Mouse (Mus musculus) left cerebral cortex, postnatal 10 days (tissue): ENCODE measurements around the gene Fam47c. TPM values are rescaled to one million over a fixed set of nuclear protein-coding genes. Genes with fewer than 3 reads are reported as not detected.
A peak's percentile ranks its signal among the peaks of the same experiment; 100 is the strongest.

Experiments used
- DNase-seq, 2 experiments: peaks; one replicate each; pipeline ENCODE4 v3.0.0; 2021 to 2022; ENCODE audit warnings: low spot score in 2 of 2, mixed read lengths in 1 of 2; ENCODE audit errors: extremely low spot score in 1 of 2
- intact Hi-C: fragments of 180-260 bp; cut with DNase I; formaldehyde crosslinking; loops from one replicate; pipeline ENCODE4 v1.15.1; 2025
- total RNA-seq, 2 experiments: library from RNA; stranded (reverse); gene quantifications; 2 replicates each; pipeline ENCODE4 v1.2.3; 2021

The Fam47c gene
- total RNA-seq, result not detected

- intact Hi-C loops, result no loop called here
- DNase-seq, result no peak
Observed at GRCm38 (mm10) chrX:78737463-78737862, at the start of gene Fam47c. Gene Fam47c (plus strand): TSS chrX:78737763.

DNA sequence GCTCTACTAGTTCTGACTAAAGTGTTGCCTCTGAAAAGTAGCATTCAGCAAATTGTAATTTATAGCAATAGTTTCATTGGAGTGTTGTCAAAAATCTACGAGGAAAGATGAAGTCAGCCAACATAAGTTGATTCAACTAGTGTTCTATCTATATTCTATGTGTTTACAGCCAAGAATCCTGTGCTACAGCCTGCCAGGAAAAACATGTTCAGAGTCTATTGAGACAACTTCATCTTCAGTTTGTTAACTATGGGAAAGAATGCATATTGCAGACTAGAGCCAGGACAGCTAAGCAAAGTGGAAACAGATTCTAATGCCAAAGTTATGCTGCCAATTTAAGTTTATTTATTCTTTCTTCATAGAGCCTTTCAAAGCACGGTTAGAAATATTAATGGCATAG is 31.8 kb downstream of the Fam47c start:
- intact Hi-C loops, result no loop called here
- DNase-seq, result peak in 1 of 2 experiments; percentile 1

DNA sequence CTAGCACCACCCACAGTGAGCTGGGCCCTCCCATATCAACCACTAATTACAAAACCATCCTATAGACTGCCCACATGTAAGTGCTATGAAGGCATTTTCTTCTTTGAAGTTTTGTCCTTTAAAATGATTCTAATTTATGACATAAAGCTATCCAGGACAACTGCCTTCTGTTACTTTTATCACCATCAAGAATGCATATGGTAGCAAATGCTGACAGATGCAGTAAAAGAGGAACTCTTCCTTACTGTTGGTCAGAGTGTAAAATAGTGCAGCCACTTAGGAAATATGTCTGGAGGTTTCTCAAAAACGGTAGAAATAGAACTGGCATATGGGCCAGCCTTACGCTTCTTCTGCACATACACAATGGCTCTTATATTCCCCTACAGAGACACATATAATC is 39.5 kb downstream of the Fam47c start:
- DNase-seq, result no peak
- intact Hi-C loops, result no loop called here

Other genes starting within 250 kb of the Fam47c start
- 1 to 10 TPM; 2.7 to 3.1 TPM for gene Prrg1, start 153.9 kb upstream of the Fam47c start, total RNA-seq